Mouse (Mus musculus) urinary bladder, adult 18-20 months (tissue): Measurements from ENCODE around the gene Gm13040.
"Not testable (repeated sequence)": the region's sequence is repeated elsewhere in the genome, so short reads cannot be mapped to it uniquely, and the experiment has no call there.

ENCODE experiments used
- DNase-seq, 2 experiments: peaks; one replicate each; pipeline ENCODE4 v3.0.0; 2022; ENCODE audit warnings: low spot score in 2 of 2, mixed read lengths in 2 of 2

The Gm13040 gene

GRCm38 (mm10) chr4:143535654-143536053 lies at the start of gene Gm13040:
Gene Gm13040, plus strand, starts transcription at chr4:143535954.
- DNase-seq = not testable (repeated sequence)

GRCm38 (mm10) chr4:143511043-143511442 lies 24.7 kb upstream of the Gm13040 start, which contains the start of gene Gm13043:
Gene Gm13043, plus strand, starts transcription at chr4:143511343.
- no peak for DNase-seq

- not testable (repeated sequence) for DNase-seq
Measured at GRCm38 (mm10) chr4:143551400-143551799, 15.6 kb downstream of the Gm13040 start, which contains the start of the genes BC080695 and Gm13057. Gene BC080695, plus strand, starts transcription at chr4:143551700. Gene Gm13057, plus strand, starts transcription at chr4:143551709.
